9 mouse cellular contexts compared by ENCODE assay signal in the genomic region with DNA sequence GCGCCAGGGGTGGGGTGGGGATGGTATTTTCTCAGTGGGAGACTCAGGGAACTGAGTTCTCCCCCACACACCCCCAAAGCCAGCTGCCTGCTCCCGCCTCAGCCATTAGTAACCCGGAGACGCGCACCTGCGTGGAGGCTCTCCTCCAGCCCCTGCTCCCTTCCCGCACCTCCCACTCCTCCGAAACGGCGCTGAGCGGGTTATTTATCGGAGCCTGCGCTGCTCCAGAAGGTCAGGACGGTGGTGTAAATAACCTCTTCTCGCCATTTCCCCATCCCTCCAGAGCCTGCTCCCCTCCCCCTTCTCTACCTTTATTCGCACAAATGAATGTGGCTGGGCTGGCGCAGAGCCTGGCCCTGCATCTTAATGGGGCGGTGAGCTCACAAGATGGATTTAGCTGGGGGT. TPM values are rescaled to one million over a fixed set of nuclear protein-coding genes. Genes with fewer than 3 reads are reported as not detected.
DNase-seq lines count a peak whose midpoint lies in the region; ATAC-seq and TF ChIP-seq lines count a peak whose summit lies in the region.
"Had no signal": no experiment of that assay in that cellular context is flagged by ENCODE, and none has a peak within 500 bp of the region (broad histone marks: within the 10 kb centered on the region; RNA-seq: fewer than 3 reads in every experiment).

No protein-coding gene starts in this region.

- peak overlapping the region; percentile 28 for H3K4me2 ChIP-seq in lung, embryonic 15.5 days
- peak overlapping the region; percentile 37 for H3K4me2 ChIP-seq in hindbrain, embryonic 11.5 days (replicated peaks; ENCODE audit: low read depth, low read length)
- H3K4me2 ChIP-seq: liver, embryonic 15.5 days had no signal

- no peak for TF ChIP-seq CTCF in lung, adult 2 months (IDR thresholded peaks at IDR 0.05; ENCODE audit: insufficient read depth, low read length)
- TF ChIP-seq CTCF in cortical plate, adult 2 months (IDR thresholded peaks at IDR 0.05; ENCODE audit: extremely low read depth, insufficient read depth, low read length): no peak

- intact Hi-C loops in gastrocnemius, postnatal 14 days (cut with DNase I; ENCODE audit: low total_unique reads): loop anchor here (5.0 kb wide), 1 partner anchor 48 kb away; no protein-coding TSS in a partner anchor

- H3K27ac ChIP-seq in lung, embryonic 15.5 days: peak overlapping the region; percentile 93
- peak overlapping the region; percentile 69 for H3K27ac ChIP-seq in cortical plate, adult 2 months (ENCODE audit: insufficient read depth, low read length)
- H3K27ac ChIP-seq in hindbrain, embryonic 11.5 days (ENCODE audit: low read depth, low read length): peak overlapping the region; percentile 97
- H3K27ac ChIP-seq: liver, embryonic 15.5 days had no signal

- no peaks in the 10 kb centered on the region for H3K9me3 ChIP-seq in lung, embryonic 15.5 days
- H3K9me3 ChIP-seq in hindbrain, embryonic 11.5 days (ENCODE audit: control insufficient read depth, low read length): no peaks in the 10 kb centered on the region
- H3K9me3 ChIP-seq: liver, embryonic 15.5 days had no signal

- no peaks in the 10 kb centered on the region for H3K27me3 ChIP-seq in lung, embryonic 15.5 days
- H3K27me3 ChIP-seq in hindbrain, embryonic 11.5 days (ENCODE audit: control insufficient read depth, insufficient read depth, low read length): no peaks in the 10 kb centered on the region

- no peak for DNase-seq in lung, adult 2 months
- peak; percentile 80 for DNase-seq in hindbrain, embryonic 11.5 days (ENCODE audit: low spot score)
- peak; percentile 89 for DNase-seq in mesoderm, embryonic 11.5 days (ENCODE audit: low read depth, low spot score)
- no peak for DNase-seq in thymus, postnatal 36 days
- no peak for DNase-seq in gastrocnemius, postnatal 10 days
- no peak for DNase-seq in gastrocnemius, postnatal 14 days

- H3K4me3 ChIP-seq in lung, embryonic 15.5 days: no peak overlapping the region
- no peak overlapping the region for H3K4me3 ChIP-seq in lung, adult 2 months (replicated peaks; ENCODE audit: extremely low read depth, low read depth, low read length)
- H3K4me3 ChIP-seq in cortical plate, adult 2 months (ENCODE audit: insufficient read depth, low read length): peak overlapping the region; percentile 20
- peak overlapping the region; percentile 2 for H3K4me3 ChIP-seq in hindbrain, embryonic 11.5 days (ENCODE audit: low read depth, low read length)
- H3K4me3 ChIP-seq: liver, embryonic 15.5 days had no signal

- 14% methylated on average over 18 of the region's 18 CpGs for WGBS in lung, embryonic 15.5 days
- whole genome bisulfite sequencing in lung, adult 2 months: 40% methylated on average over 18 of the region's 18 CpGs
- 2% methylated on average over 18 of the region's 18 CpGs for WGBS in hindbrain, embryonic 11.5 days

- peaks cover 86% of the 10 kb centered on the region for H3K4me1 ChIP-seq in lung, embryonic 15.5 days
- peaks cover 5% of the 10 kb centered on the region for H3K4me1 ChIP-seq in lung, adult 2 months (ENCODE audit: control insufficient read depth, insufficient read depth, low read length)
- peaks cover 20% of the 10 kb centered on the region for H3K4me1 ChIP-seq in cortical plate, adult 2 months (ENCODE audit: control insufficient read depth, insufficient read depth, low read length)
- H3K4me1 ChIP-seq in hindbrain, embryonic 11.5 days (replicated peaks; ENCODE audit: control insufficient read depth, insufficient read depth, low read length): peaks cover 65% of the 10 kb centered on the region

- 0 out of 2 replicates have a peak overlapping the region, but pooled peaks have one; percentile 3 for H3K9ac ChIP-seq in lung, embryonic 15.5 days
- peak overlapping the region; percentile 54 for H3K9ac ChIP-seq in hindbrain, embryonic 11.5 days (ENCODE audit: low read depth, low read length)
- H3K9ac ChIP-seq: liver, embryonic 15.5 days had no signal

- peaks cover 7% of the 10 kb centered on the region; the same call in 1 of the 2 replicates for H3K36me3 ChIP-seq in lung, embryonic 15.5 days
- H3K36me3 ChIP-seq in hindbrain, embryonic 11.5 days (ENCODE audit: control insufficient read depth, insufficient read depth, low read length): no peaks in the 10 kb centered on the region

- TF ChIP-seq POLR2A in lung, adult 2 months (IDR thresholded peaks at IDR 0.05; ENCODE audit: borderline replicate concordance, extremely low read depth, low read depth, low read length): no peak
- no peak for TF ChIP-seq POLR2A in cortical plate, adult 2 months (IDR thresholded peaks at IDR 0.05; ENCODE audit: extremely low read depth, insufficient read depth, low read length)

- no peak for ATAC-seq in lung, embryonic 15.5 days (ENCODE audit: borderline replicate concordance, extremely low read depth, low FRiP score, low TSS enrichment)
- peak; percentile 67 for ATAC-seq in hindbrain, embryonic 11.5 days (ENCODE audit: low FRiP score)

RNA-seq across cellular contexts. Expression of a gene that starts 10.3 kb away (rescaled TPM):
- 0.29 and 0.36 TPM in 2 replicates for polyA plus RNA-seq in lung, embryonic 15.5 days (2015; fragmentation: Nextera tagmentation; extraction: Ambion mirVana)
- polyA plus RNA-seq in lung, adult 2 months (2012; rRNA removed): 0.08 and 0.22 TPM in 2 replicates
- 0.98 and 1.2 TPM in 2 replicates for polyA plus RNA-seq in cortical plate, adult 2 months (2012; rRNA removed)
- polyA plus RNA-seq in hindbrain, embryonic 11.5 days (2014; fragmentation: Nextera tagmentation; extraction: Ambion mirVana): 0.11 and 0.34 TPM in 2 replicates
- under 1 TPM in 1 of 2 experiments, not detected in 1; 0.14 TPM for total RNA-seq in gastrocnemius, postnatal 10 days (2021)
- not detected for total RNA-seq in gastrocnemius, postnatal 14 days (2021)

RNA-seq across cellular contexts. Expression of a gene that starts 27.6 kb away (rescaled TPM):
- polyA plus RNA-seq in lung, embryonic 15.5 days (2015; fragmentation: Nextera tagmentation; extraction: Ambion mirVana): 287 and 293 TPM in 2 replicates
- polyA plus RNA-seq in lung, adult 2 months (2012; rRNA removed): 55.1 and 86.2 TPM in 2 replicates
- polyA plus RNA-seq in cortical plate, adult 2 months (2012; rRNA removed): 140 and 148 TPM in 2 replicates
- polyA plus RNA-seq in hindbrain, embryonic 11.5 days (2014; fragmentation: Nextera tagmentation; extraction: Ambion mirVana): 310 and 313 TPM in 2 replicates
- total RNA-seq in gastrocnemius, postnatal 10 days (2021): 10 to 100 TPM; 45.3 to 51.4 TPM
- 10 to 100 TPM; 38.0 to 38.5 TPM for total RNA-seq in gastrocnemius, postnatal 14 days (2021)

RNA-seq across cellular contexts. Expression of a gene that starts 39.8 kb away (rescaled TPM):
- 7.7 and 9.0 TPM in 2 replicates for polyA plus RNA-seq in lung, embryonic 15.5 days (2015; fragmentation: Nextera tagmentation; extraction: Ambion mirVana)
- polyA plus RNA-seq in lung, adult 2 months (2012; rRNA removed): 9.9 and 11.7 TPM in 2 replicates
- 42.3 and 45.2 TPM in 2 replicates for polyA plus RNA-seq in cortical plate, adult 2 months (2012; rRNA removed)
- 19.7 and 22.2 TPM in 2 replicates for polyA plus RNA-seq in hindbrain, embryonic 11.5 days (2014; fragmentation: Nextera tagmentation; extraction: Ambion mirVana)
- total RNA-seq in gastrocnemius, postnatal 10 days (2021): 10 to 100 TPM; 39.3 to 45.7 TPM
- 10 to 100 TPM; 31.3 to 32.1 TPM for total RNA-seq in gastrocnemius, postnatal 14 days (2021)

RNA-seq across cellular contexts. Expression of a gene that starts 41.9 kb away (rescaled TPM):
- 3.6 and 4.7 TPM in 2 replicates for polyA plus RNA-seq in lung, embryonic 15.5 days (2015; fragmentation: Nextera tagmentation; extraction: Ambion mirVana)
- polyA plus RNA-seq in lung, adult 2 months (2012; rRNA removed): 7.7 and 14.1 TPM in 2 replicates
- 0.11 and 0.21 TPM in 2 replicates for polyA plus RNA-seq in cortical plate, adult 2 months (2012; rRNA removed)
- polyA plus RNA-seq in hindbrain, embryonic 11.5 days (2014; fragmentation: Nextera tagmentation; extraction: Ambion mirVana): 4.7 and 5.0 TPM in 2 replicates
- 1 to 10 TPM in 1 of 2 experiments, not detected in 1; 1.2 TPM for total RNA-seq in gastrocnemius, postnatal 10 days (2021)
- not detected for total RNA-seq in gastrocnemius, postnatal 14 days (2021)

RNA-seq across cellular contexts. Expression of a gene that starts 59.8 kb away (rescaled TPM):
- polyA plus RNA-seq in lung, embryonic 15.5 days (2015; fragmentation: Nextera tagmentation; extraction: Ambion mirVana): 860 and 895 TPM in 2 replicates
- polyA plus RNA-seq in lung, adult 2 months (2012; rRNA removed): 49.1 and 93.5 TPM in 2 replicates
- polyA plus RNA-seq in cortical plate, adult 2 months (2012; rRNA removed): 276 and 310 TPM in 2 replicates
- polyA plus RNA-seq in hindbrain, embryonic 11.5 days (2014; fragmentation: Nextera tagmentation; extraction: Ambion mirVana): 1,309 and 1,311 TPM in 2 replicates
- total RNA-seq in gastrocnemius, postnatal 10 days (2021): 100 to 1,000 TPM; 177 to 187 TPM
- 100 to 1,000 TPM; 110 to 114 TPM for total RNA-seq in gastrocnemius, postnatal 14 days (2021)

Comparison
In these comparisons a context has a peak if more than half of its experiments do, and no peak if none do; other contexts are left out.
1. H3K4me3 ChIP-seq: peak in cortical plate, adult 2 months (single experiment) and hindbrain, embryonic 11.5 days (single experiment); none in lung, embryonic 15.5 days (single experiment) and lung, adult 2 months (single experiment).
2. DNase-seq: peak in hindbrain, embryonic 11.5 days (single experiment) and mesoderm, embryonic 11.5 days (single experiment); none in lung, adult 2 months (single experiment), thymus, postnatal 36 days (0 of 2), gastrocnemius, postnatal 10 days (single experiment) and gastrocnemius, postnatal 14 days (single experiment).
3. Peak in every context shown above with its lines, with median percentiles within 50 percentile points of each other: H3K27ac ChIP-seq.